Mouse (Mus musculus) ES-E14 (cell line): ENCODE results near the gene Smco3. TPM values are rescaled to one million over a fixed set of nuclear protein-coding genes. Genes with fewer than 3 reads are reported as not detected.

Experiments used
- DNase-seq: peaks from one replicate; pipeline ENCODE4 v3.0.0-alpha.2; 2013; ENCODE audit warnings: low read depth, low spot score
- H3K27ac ChIP-seq: 2 replicates; pipeline ENCODE4 v1.5.1; 2012; ENCODE audit warnings: low read depth, mild to moderate bottlenecking, low read length, moderate library complexity, mixed read lengths; ENCODE audit not compliant: poor library complexity, insufficient read depth, severe bottlenecking
- H3K36me3 ChIP-seq: 2 replicates; pipeline ENCODE4 v1.6.1; 2012; ENCODE audit warnings: mild to moderate bottlenecking, low read length, moderate library complexity, mixed read lengths; ENCODE audit not compliant: control insufficient read depth, poor library complexity, insufficient read depth, severe bottlenecking
- H3K4me1 ChIP-seq, 2 experiments: fragments of 150-350 bp in 1 of 2; sonication (generic) in 1 of 2; 2 replicates each; pipeline ENCODE4 v1.6.1; 2012; ENCODE audit warnings: low read length in 2 of 2, mild to moderate bottlenecking in 1 of 2, mixed read lengths in 1 of 2; ENCODE audit not compliant: control insufficient read depth in 2 of 2, insufficient read depth in 2 of 2, poor library complexity in 1 of 2
- H3K4me3 ChIP-seq, 2 experiments: fragments of 150-350 bp in 1 of 2; sonication (generic) in 1 of 2; 2 replicates each; pipeline ENCODE4 v1.5.1; 2012; ENCODE audit warnings: low read length in 2 of 2, low read depth in 1 of 2, mild to moderate bottlenecking in 1 of 2, mixed read lengths in 1 of 2; ENCODE audit not compliant: insufficient read depth in 1 of 2, poor library complexity in 1 of 2, severe bottlenecking in 1 of 2
- H3K9ac ChIP-seq: 2 replicates; pipeline ENCODE4 v1.6.1; 2012; ENCODE audit warnings: low read depth, mild to moderate bottlenecking, low read length, mixed read lengths; ENCODE audit not compliant: poor library complexity, insufficient read depth, severe bottlenecking
- H3K9me3 ChIP-seq: fragments of 150-350 bp; sonication (generic); 2 replicates; pipeline ENCODE4 v1.6.1; 2012; ENCODE audit warnings: low read depth, mild to moderate bottlenecking, low read length; ENCODE audit not compliant: control insufficient read depth, insufficient read depth
- CHD2 ChIP-seq: IDR thresholded peaks from 2 replicates; pipeline ENCODE4 v1.6.1; 2014; ENCODE audit warnings: mild to moderate bottlenecking, low read depth, low read length, inconsistent platforms
- HCFC1 ChIP-seq: IDR thresholded peaks from 2 replicates; pipeline ENCODE4 v1.6.1; 2012; ENCODE audit warnings: low read length, inconsistent platforms, borderline replicate concordance; ENCODE audit not compliant: insufficient read depth
- MAFK ChIP-seq: IDR thresholded peaks from 2 replicates; pipeline ENCODE4 v1.6.1; 2014; ENCODE audit warnings: mild to moderate bottlenecking, low read depth, low read length, inconsistent platforms; ENCODE audit not compliant: insufficient read depth
- ZC3H11A ChIP-seq: IDR thresholded peaks from 2 replicates; pipeline ENCODE4 v1.6.1; 2012; ENCODE audit warnings: low read depth, mild to moderate bottlenecking, inconsistent platforms, low read length, borderline replicate concordance
- ZNF384 ChIP-seq: IDR thresholded peaks from 2 replicates; pipeline ENCODE4 v1.6.1; 2012; ENCODE audit warnings: low read depth, low read length, inconsistent platforms
- in situ Hi-C, 2 experiments: fragments of 600-800 bp; cut with MboI; formaldehyde crosslinking; loops; one replicate each; pipeline ENCODE4 v1.15.1; 2025; ENCODE audit warnings: low sequenced_read_pairs in 2 of 2, inconsistent platforms in 1 of 2; ENCODE audit not compliant: unreplicated experiment in 2 of 2
- total RNA-seq: library from RNA; depleted of rRNA; stranded (reverse); fragments of 300-350 nt; gene quantifications from 2 replicates; pipeline ENCODE4 v1.2.3, GENCODE M21; 2012

The Smco3 gene
- total RNA-seq, 1 experiment = not detected

GRCm38 (mm10) chr6:136804705-136805408 is 30.4 kb downstream of the Smco3 start:
- no peak for TF ChIP-seq HCFC1
- TF ChIP-seq CHD2 = no peak
- TF ChIP-seq ZC3H11A = no peak
- TF ChIP-seq ZNF384 = no peak
- TF ChIP-seq MAFK = no peak
- no peak overlapping the region for H3K9ac ChIP-seq
- H3K4me3 ChIP-seq = peak overlapping the region; percentile 14 to 23; a peak in 2 of 4 replicates
- in situ Hi-C loops = no loop called here
- peaks cover 3% of the 10 kb centered on the region; the same call in 1 of the 2 replicates for H3K36me3 ChIP-seq
- no peak overlapping the region for H3K27ac ChIP-seq
- H3K9me3 ChIP-seq = no peaks in the 10 kb centered on the region
- no peak for DNase-seq
- H3K4me1 ChIP-seq = peaks cover 4 to 7% of the 10 kb centered on the region in 2 experiments; a peak in 1 of 4 replicates

- Histone ChIP-seq H3K4me3 (peak within 1 kb of the TSS; percentile 62 to 79), H3K27ac (peak within 1 kb of the TSS; percentile 95), H3K9me3 (no peaks in the 10 kb centered on the region), H3K4me1 (peaks cover 4 to 5% of the 10 kb centered on the region in 2 experiments; a peak in 1 of 4 replicates), H3K9ac (peak within 1 kb of the TSS; percentile 88), H3K36me3 (no peaks in the 10 kb centered on the region)
- in situ Hi-C loops = no loop called here
- DNase-seq = peak; percentile 99
- TF ChIP-seq MAFK (no peak), CHD2 (peak; percentile 10; the same call in 1 of the 2 replicates), ZC3H11A (no peak), HCFC1 (peak; percentile 72; the same call in 1 of the 2 replicates), ZNF384 (0 out of 2 replicates have a peak, but pooled peaks have one; percentile 35)
Measured at GRCm38 (mm10) chr6:136803739-136804633, 31.3 kb downstream of the Smco3 start, which contains the start of gene Hist4h4. Gene Hist4h4, minus strand, starts transcription at chr6:136804415.

- Histone ChIP-seq H3K36me3 (no peaks in the 10 kb centered on the region), H3K9ac (no peak overlapping the region; the same call in 1 of the 2 replicates), H3K4me1 (peaks cover 4 to 5% of the 10 kb centered on the region in 2 experiments; a peak in 1 of 4 replicates), H3K27ac (no peak overlapping the region; the same call in 1 of the 2 replicates), H3K4me3 (peak overlapping the region; percentile 2 to 62; a peak in 2 of 4 replicates), H3K9me3 (no peaks in the 10 kb centered on the region)
- no peak for TF ChIP-seq HCFC1
- no peak for TF ChIP-seq MAFK
- TF ChIP-seq CHD2 = 0 out of 2 replicates have a peak, but pooled peaks have one; percentile 29
- TF ChIP-seq ZC3H11A = no peak
- no peak for TF ChIP-seq ZNF384
- in situ Hi-C loops = no loop called here
- no peak for DNase-seq
Measured at GRCm38 (mm10) chr6:136803093-136803738, 32.0 kb downstream of the Smco3 start.

- Histone ChIP-seq H3K9me3 (no peaks in the 10 kb centered on the region), H3K27ac (no peak overlapping the region), H3K36me3 (no peaks in the 10 kb centered on the region), H3K9ac (no peak overlapping the region), H3K4me3 (no peak overlapping the region), H3K4me1 (0 out of 4 replicates have a peak, but pooled peaks cover 0 to 4% of the 10 kb centered on the region in 2 experiments)
- TF ChIP-seq ZNF384 (no peak), ZC3H11A (no peak), CHD2 (no peak), MAFK (no peak), HCFC1 (no peak)
- in situ Hi-C loops = no loop called here
- DNase-seq = no peak
Measured at GRCm38 (mm10) chr6:136801274-136801673, 34.0 kb downstream of the Smco3 start.
